Mouse (Mus musculus) stomach, postnatal 0 days (tissue): ENCODE data around the gene Atp5f1.

Source experiments
- CTCF ChIP-seq: IDR thresholded peaks from 2 replicates; pipeline ENCODE4 v1.5.1; 2016; ENCODE audit warnings: antibody characterized with exemption, low read depth, mild to moderate bottlenecking, moderate library complexity
- EP300 ChIP-seq: optimal IDR thresholded peaks from 2 replicates; pipeline ENCODE3; 2016; ENCODE audit warnings: antibody characterized with exemption

- TF ChIP-seq CTCF: peak; percentile 95
- no peak for TF ChIP-seq EP300
These were observed 65.0 kb downstream of the Atp5f1 start for GRCm38 (mm10) chr3:105894601-105895592.
